Mouse (Mus musculus) c-Kit-negative CD71-positive TER-119-positive erythroid progenitor cells, embryonic 14.5 days (primary cell): Measurements from ENCODE around the gene Pprc1.

Source experiments
- DNase-seq: peaks from one replicate; pipeline ENCODE4 v3.0.0-alpha.2; 2013; ENCODE audit warnings: low read depth, low spot score

Pprc1 gene

DNA sequence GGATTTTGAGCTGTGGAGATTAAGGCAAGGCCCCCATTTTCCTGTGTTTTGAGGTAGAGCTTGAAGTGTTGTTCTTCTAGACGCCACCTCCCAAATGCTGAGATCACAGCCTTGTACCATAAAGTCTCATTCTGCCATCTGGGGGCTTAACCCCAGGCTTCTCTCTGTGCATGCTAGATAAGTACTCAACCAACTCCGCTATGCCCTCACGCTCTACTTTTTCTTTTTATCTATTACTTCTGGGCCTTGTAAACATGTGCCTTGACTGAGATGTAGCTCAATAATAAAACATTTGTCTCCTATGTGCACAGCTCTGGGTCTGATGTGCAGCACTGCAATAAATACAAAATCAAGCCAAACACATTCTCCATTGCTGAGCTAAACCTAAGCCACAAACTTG, 74.8 kb downstream of the Pprc1 start:
- no peak for DNase-seq

DNA sequence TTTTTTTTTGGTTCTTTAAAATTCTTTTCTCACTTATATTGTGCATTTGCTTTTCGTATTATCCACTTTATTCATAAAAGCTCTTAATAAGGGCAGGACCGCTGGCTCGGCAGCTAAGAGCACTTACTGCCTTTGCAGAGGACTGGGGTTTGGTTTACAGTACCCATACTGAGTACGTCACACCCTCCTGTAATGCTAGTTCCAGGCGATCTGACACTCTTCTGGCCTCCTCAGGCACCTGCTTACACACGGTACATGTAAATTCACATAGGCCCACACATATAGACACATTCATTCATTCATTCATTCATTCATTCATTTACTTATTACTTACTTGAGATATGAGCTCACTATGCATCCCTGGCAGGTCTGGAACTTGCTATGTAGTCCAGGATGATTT, 76.2 kb downstream of the Pprc1 start:
- DNase-seq = no peak
